Mouse (Mus musculus) thymus, adult 2 months (tissue): ENCODE measurements around the gene Dync1i1. TPM values are rescaled to one million over a fixed set of nuclear protein-coding genes. Genes with fewer than 3 reads are reported as not detected.

Experiments
- DNase-seq: peaks from one replicate; pipeline ENCODE4 v3.0.0; 2021
- H3K27ac ChIP-seq: fragments of 200-500 bp; 2 replicates; pipeline ENCODE4 v1.5.1; 2012; ENCODE audit warnings: low read length, control low read depth; ENCODE audit not compliant: control insufficient read depth, insufficient read depth
- H3K27me3 ChIP-seq: fragments of 200-500 bp; 2 replicates; pipeline ENCODE4 v1.6.1; 2012; ENCODE audit warnings: mild to moderate bottlenecking, low read length, moderate library complexity, mixed read lengths; ENCODE audit not compliant: control insufficient read depth, insufficient read depth
- H3K36me3 ChIP-seq: fragments of 200-500 bp; 2 replicates; pipeline ENCODE4 v1.6.1; 2012; ENCODE audit warnings: mild to moderate bottlenecking, low read length, moderate library complexity; ENCODE audit not compliant: control insufficient read depth, insufficient read depth
- H3K4me1 ChIP-seq: fragments of 200-500 bp; replicated peaks from 2 replicates; pipeline ENCODE4 v1.6.1; 2012; ENCODE audit warnings: low read length; ENCODE audit not compliant: control insufficient read depth, insufficient read depth
- H3K4me3 ChIP-seq: fragments of 200-500 bp; 2 replicates; pipeline ENCODE4 v1.5.1; 2012; ENCODE audit warnings: mild to moderate bottlenecking, low read length, control low read depth, moderate library complexity; ENCODE audit not compliant: control insufficient read depth, insufficient read depth
- CTCF ChIP-seq: fragments of 200-500 bp; IDR thresholded peaks from 2 replicates; pipeline ENCODE4 v1.5.1; 2012; ENCODE audit warnings: mild to moderate bottlenecking, control low read depth, low read length, moderate library complexity, borderline replicate concordance; ENCODE audit not compliant: control insufficient read depth, poor library complexity, insufficient read depth; ENCODE audit errors: extremely low read depth
- POLR2A ChIP-seq: fragments of 200-500 bp; IDR thresholded peaks from 2 replicates; pipeline ENCODE4 v1.6.1; 2012; ENCODE audit warnings: mild to moderate bottlenecking, low read length, control low read depth, moderate library complexity; ENCODE audit not compliant: control insufficient read depth, poor library complexity, insufficient read depth; ENCODE audit errors: extremely low read depth
- WGBS: fragments of 180-500 bp; shearing (Covaris S2); methylation state at CpG from one replicate; pipeline ENCODE4 v1.1.7; 2018; 5-methylcytosine and 5-hydroxymethylcytosine counted together
- polyA plus RNA-seq: library from polyadenylated mRNA; depleted of rRNA; stranded (reverse); fragments of >200 nt; gene quantifications from 2 replicates; pipeline ENCODE4 v1.2.3, GENCODE M21; 2012

The Dync1i1 gene
- polyA plus RNA-seq, 1 experiment = 10.1 TPM

DNA sequence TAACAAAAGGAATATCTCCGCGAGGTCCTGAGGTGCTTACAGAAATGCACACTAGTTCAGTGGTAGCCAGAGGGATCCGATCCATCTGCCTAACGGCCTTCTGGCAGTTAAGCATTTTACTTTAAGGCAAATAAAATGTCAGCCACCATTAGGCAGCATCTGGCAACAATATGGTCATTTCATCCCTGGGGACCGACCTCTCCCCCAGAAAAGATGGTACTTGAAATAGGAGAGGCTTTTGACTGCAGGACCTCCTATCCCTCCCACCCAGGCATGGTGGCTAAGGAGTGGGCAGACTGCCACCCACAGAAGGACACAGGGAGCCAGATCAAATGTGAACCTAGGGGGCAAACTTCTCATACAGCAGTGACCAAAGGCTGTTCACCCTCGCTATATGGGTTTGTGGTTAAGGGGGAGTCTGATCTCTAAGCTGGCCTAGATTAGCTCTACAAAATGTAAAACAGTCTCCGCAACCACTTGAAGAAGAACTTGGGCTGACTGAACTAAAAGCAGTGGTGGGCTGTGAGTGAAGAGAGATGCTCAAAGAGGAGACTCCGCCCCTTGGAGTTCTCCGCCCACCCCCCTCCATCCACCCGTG, 231.0 kb downstream of the Dync1i1 start:
- no peaks in the 10 kb centered on the region for H3K4me1 ChIP-seq
- H3K27me3 ChIP-seq = no peaks in the 10 kb centered on the region
- 85% methylated on average over 10 of the region's 10 CpGs for WGBS
- no peak for DNase-seq
- TF ChIP-seq POLR2A (no peak), CTCF (no peak)
- H3K27ac ChIP-seq = no peak overlapping the region
- H3K4me3 ChIP-seq = no peak overlapping the region
- no peaks in the 10 kb centered on the region for H3K36me3 ChIP-seq

GRCm38 (mm10) chr6:5960728-5961127, 235.3 kb downstream of the Dync1i1 start:
- H3K36me3 ChIP-seq = no peaks in the 10 kb centered on the region
- no peak for DNase-seq
- H3K27ac ChIP-seq = no peak overlapping the region
- no peaks in the 10 kb centered on the region for H3K4me1 ChIP-seq
- no peaks in the 10 kb centered on the region for H3K27me3 ChIP-seq
- no peak overlapping the region for H3K4me3 ChIP-seq
- TF ChIP-seq CTCF (no peak), POLR2A (no peak)
- 88% methylated on average over 4 of the region's 4 CpGs for WGBS

- no peak overlapping the region for H3K4me3 ChIP-seq
- no peaks in the 10 kb centered on the region for H3K36me3 ChIP-seq
- no peak overlapping the region for H3K27ac ChIP-seq
- H3K27me3 ChIP-seq = no peaks in the 10 kb centered on the region
- WGBS = 94% methylated on average over 3 of the region's 3 CpGs
- H3K4me1 ChIP-seq = no peaks in the 10 kb centered on the region
- TF ChIP-seq CTCF (no peak), POLR2A (no peak)
- DNase-seq = no peak
Measured at GRCm38 (mm10) chr6:5961960-5962359, 236.5 kb downstream of the Dync1i1 start.

DNA sequence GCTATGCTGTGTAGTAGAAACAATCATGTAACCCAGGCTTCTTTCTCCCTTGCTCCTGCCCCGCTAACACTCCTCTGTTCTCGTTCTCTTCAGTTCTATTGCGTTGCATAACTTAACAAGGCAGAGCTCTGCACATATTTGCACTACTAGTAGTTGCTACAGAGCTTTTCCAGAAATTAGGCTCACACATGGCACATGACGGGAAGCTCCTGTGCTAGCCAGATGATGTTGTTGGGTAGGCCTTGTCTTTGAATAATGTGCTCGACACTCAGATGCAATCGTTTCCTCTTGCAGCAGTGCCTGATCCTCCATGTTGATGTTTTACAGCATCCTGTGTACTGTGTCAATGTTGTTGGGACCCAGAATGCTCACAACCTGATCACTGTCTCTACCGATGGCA, 240.9 kb downstream of the Dync1i1 start:
- no peaks in the 10 kb centered on the region for H3K27me3 ChIP-seq
- H3K4me3 ChIP-seq = no peak overlapping the region
- no peaks in the 10 kb centered on the region for H3K36me3 ChIP-seq
- TF ChIP-seq CTCF (no peak), POLR2A (no peak)
- no peak for DNase-seq
- no peaks in the 10 kb centered on the region for H3K4me1 ChIP-seq
- WGBS = 95% methylated on average over 7 of the region's 7 CpGs
- H3K27ac ChIP-seq = no peak overlapping the region

- Histone ChIP-seq H3K27ac (no peak overlapping the region), H3K36me3 (no peaks in the 10 kb centered on the region), H3K4me1 (no peaks in the 10 kb centered on the region), H3K4me3 (no peak overlapping the region), H3K27me3 (no peaks in the 10 kb centered on the region)
- 87% methylated on average over 8 of the region's 8 CpGs for WGBS
- no peak for DNase-seq
- no peak for TF ChIP-seq CTCF
- TF ChIP-seq POLR2A = no peak
Measured at GRCm38 (mm10) chr6:5966806-5967445, 241.5 kb downstream of the Dync1i1 start.

DNA sequence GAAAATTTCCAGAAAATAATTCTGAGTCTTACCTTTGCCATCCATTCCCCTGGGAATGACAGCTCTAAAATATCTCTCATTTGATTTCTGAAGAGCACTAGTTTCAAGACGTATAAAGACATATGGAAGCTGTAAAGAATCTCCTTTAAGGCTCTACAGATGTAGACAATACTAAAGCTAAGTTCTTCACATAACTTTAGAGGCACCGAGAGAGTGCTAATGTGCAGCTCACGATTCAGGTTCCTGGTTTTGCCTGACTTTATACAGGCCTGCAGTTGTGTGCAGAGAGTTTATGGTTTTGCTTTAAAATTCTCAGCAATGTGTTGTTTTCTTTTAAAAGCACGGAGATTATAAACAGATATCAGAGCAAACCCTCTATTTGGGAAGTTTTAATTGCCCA, 242.1 kb downstream of the Dync1i1 start:
- TF ChIP-seq CTCF (no peak), POLR2A (no peak)
- 81% methylated on average over 4 of the region's 4 CpGs for WGBS
- no peaks in the 10 kb centered on the region for H3K36me3 ChIP-seq

More for the DNA sequence above, 242.1 kb downstream of the Dync1i1 start:
- Histone ChIP-seq H3K4me3 (no peak overlapping the region), H3K4me1 (no peaks in the 10 kb centered on the region), H3K27ac (no peak overlapping the region), H3K27me3 (no peaks in the 10 kb centered on the region)
- no peak for DNase-seq
